Mouse (Mus musculus): Measurements from ENCODE around the gene Krcc1.

- TF ChIP-seq CTCF (IDR thresholded peaks at IDR 0.05) (no peak), EP300 (IDR thresholded peaks at IDR 0.05) (no peak)
Measured at GRCm38 (mm10) chr6:71272316-71272741, 852 bp downstream of the Krcc1 start.

Data from lung, postnatal 0 days (tissue).